Mouse (Mus musculus): Measurements from ENCODE around the gene Aoah. TPM values are rescaled to one million over a fixed set of nuclear protein-coding genes. Genes with fewer than 3 reads are reported as not detected.

Gene Aoah
- polyA plus RNA-seq, 1 experiment: 0.23 TPM

DNA sequence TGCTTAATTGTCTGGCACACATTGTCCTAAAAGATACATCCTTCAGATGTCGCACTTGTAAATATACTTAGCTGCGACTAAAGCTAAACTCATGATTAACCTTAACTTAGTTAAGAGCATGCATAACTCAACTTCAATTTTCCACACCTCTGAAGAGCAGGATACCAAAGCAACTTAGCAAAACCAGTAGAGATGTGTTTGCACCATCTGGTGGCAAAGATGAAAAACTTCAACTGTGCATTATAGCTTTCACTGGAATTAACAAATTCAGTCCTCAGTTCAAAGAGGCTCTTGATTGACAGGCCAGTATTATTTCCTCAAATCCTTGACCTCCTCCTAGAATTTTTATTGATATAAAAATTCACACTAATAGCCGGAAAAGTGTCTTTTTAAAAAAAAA is 241.1 kb downstream of the Aoah start:
- H3K27ac ChIP-seq (ENCODE audit: insufficient read depth, low read length): no peak overlapping the region
- no peak overlapping the region for H3K4me3 ChIP-seq (ENCODE audit: insufficient read depth, low read length)
- H3K4me1 ChIP-seq (ENCODE audit: control insufficient read depth, insufficient read depth, low read length): no peaks in the 10 kb centered on the region
- TF ChIP-seq CTCF (IDR thresholded peaks at IDR 0.05; ENCODE audit: borderline replicate concordance, insufficient read depth, low read length) (no peak), POLR2A (IDR thresholded peaks at IDR 0.05; ENCODE audit: low read depth, low read length) (no peak)

DNA sequence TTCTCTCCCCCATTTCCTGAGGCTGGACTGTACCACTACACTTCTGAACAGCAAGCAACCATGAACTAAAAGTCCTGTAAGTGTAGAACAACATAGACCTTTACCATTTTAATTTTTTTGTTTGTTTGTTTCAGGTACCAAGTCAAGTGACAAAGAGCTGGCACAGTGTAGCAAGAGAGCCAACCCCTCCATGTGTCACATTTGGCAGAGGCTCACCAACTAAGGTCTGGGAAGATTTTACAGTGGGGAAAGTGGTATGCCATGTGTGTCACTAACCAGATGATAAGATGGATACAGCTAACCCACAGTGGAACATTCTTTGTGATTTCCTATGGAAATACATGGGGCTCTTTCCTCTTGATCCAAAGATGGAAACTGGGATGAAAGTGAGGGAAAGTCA is 242.1 kb downstream of the Aoah start:
- TF ChIP-seq POLR2A (IDR thresholded peaks at IDR 0.05; ENCODE audit: low read depth, low read length) (no peak), CTCF (IDR thresholded peaks at IDR 0.05; ENCODE audit: borderline replicate concordance, insufficient read depth, low read length) (no peak)
- H3K4me3 ChIP-seq (ENCODE audit: insufficient read depth, low read length): no peak overlapping the region
- no peaks in the 10 kb centered on the region for H3K4me1 ChIP-seq (ENCODE audit: control insufficient read depth, insufficient read depth, low read length)
- no peak overlapping the region for H3K27ac ChIP-seq (ENCODE audit: insufficient read depth, low read length)

- Histone ChIP-seq H3K4me3 (ENCODE audit: insufficient read depth, low read length) (no peak overlapping the region), H3K27ac (ENCODE audit: insufficient read depth, low read length) (no peak overlapping the region), H3K4me1 (ENCODE audit: control insufficient read depth, insufficient read depth, low read length) (no peaks in the 10 kb centered on the region)
- TF ChIP-seq POLR2A (IDR thresholded peaks at IDR 0.05; ENCODE audit: low read depth, low read length): no peak
- no peak for TF ChIP-seq CTCF (IDR thresholded peaks at IDR 0.05; ENCODE audit: borderline replicate concordance, insufficient read depth, low read length)
Measured at GRCm38 (mm10) chr13:21040589-21041199, 246.8 kb downstream of the Aoah start.

DNA sequence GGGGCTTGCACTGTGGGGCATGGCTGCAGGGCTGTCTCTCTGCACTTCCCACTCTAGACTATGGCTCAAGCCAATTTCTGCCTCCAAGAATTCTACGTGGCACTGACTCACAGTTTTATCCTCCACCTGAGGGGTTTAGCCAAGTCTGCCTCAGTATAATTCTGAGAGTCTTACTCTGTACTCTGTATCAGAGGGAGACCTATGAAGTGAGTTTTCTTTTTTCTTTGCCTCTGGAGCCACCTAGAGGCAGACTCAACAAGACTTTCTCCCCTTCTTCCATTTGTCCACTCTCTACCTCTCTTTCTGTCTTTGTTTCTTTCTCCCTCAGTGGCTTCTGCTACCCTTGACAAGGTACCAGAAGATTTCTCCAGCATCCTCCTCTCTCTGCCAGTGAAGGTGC is 256.2 kb downstream of the Aoah start:
- Histone ChIP-seq H3K4me3 (ENCODE audit: insufficient read depth, low read length) (no peak overlapping the region), H3K27ac (ENCODE audit: insufficient read depth, low read length) (no peak overlapping the region), H3K4me1 (ENCODE audit: control insufficient read depth, insufficient read depth, low read length) (no peaks in the 10 kb centered on the region)
- TF ChIP-seq POLR2A (IDR thresholded peaks at IDR 0.05; ENCODE audit: low read depth, low read length): no peak
- no peak for TF ChIP-seq CTCF (IDR thresholded peaks at IDR 0.05; ENCODE audit: borderline replicate concordance, insufficient read depth, low read length)

GRCm38 (mm10) chr13:21066021-21066420 is 272.1 kb downstream of the Aoah start:
- Histone ChIP-seq H3K4me3 (ENCODE audit: insufficient read depth, low read length) (no peak overlapping the region), H3K27ac (ENCODE audit: insufficient read depth, low read length) (no peak overlapping the region), H3K4me1 (ENCODE audit: control insufficient read depth, insufficient read depth, low read length) (no peaks in the 10 kb centered on the region)
- TF ChIP-seq POLR2A (IDR thresholded peaks at IDR 0.05; ENCODE audit: low read depth, low read length) (no peak), CTCF (IDR thresholded peaks at IDR 0.05; ENCODE audit: borderline replicate concordance, insufficient read depth, low read length) (no peak)

GRCm38 (mm10) chr13:21074847-21075246 is 280.9 kb downstream of the Aoah start, which contains the start of gene Olfr1370:
TSS of gene Olfr1370 (minus strand) at chr13:21074947.
- Histone ChIP-seq H3K4me3 (ENCODE audit: insufficient read depth, low read length) (no peak within 1 kb of the TSS), H3K27ac (ENCODE audit: insufficient read depth, low read length) (no peak within 1 kb of the TSS), H3K4me1 (ENCODE audit: control insufficient read depth, insufficient read depth, low read length) (no peaks in the 10 kb centered on the region)
- no peak for TF ChIP-seq CTCF (IDR thresholded peaks at IDR 0.05; ENCODE audit: borderline replicate concordance, insufficient read depth, low read length)
- no peak for TF ChIP-seq POLR2A (IDR thresholded peaks at IDR 0.05; ENCODE audit: low read depth, low read length)

- TF ChIP-seq CTCF (IDR thresholded peaks at IDR 0.05; ENCODE audit: borderline replicate concordance, insufficient read depth, low read length) (no peak), POLR2A (IDR thresholded peaks at IDR 0.05; ENCODE audit: low read depth, low read length) (no peak)
- Histone ChIP-seq H3K4me3 (ENCODE audit: insufficient read depth, low read length) (no peak overlapping the region), H3K27ac (ENCODE audit: insufficient read depth, low read length) (no peak overlapping the region)
Measured at GRCm38 (mm10) chr13:21082686-21083085, 288.8 kb downstream of the Aoah start.

More at GRCm38 (mm10) chr13:21082686-21083085, 288.8 kb downstream of the Aoah start:
- H3K4me1 ChIP-seq (ENCODE audit: control insufficient read depth, insufficient read depth, low read length): no peaks in the 10 kb centered on the region

Data from embryonic fibroblast, embryonic 13.5 days (primary cell).